Mouse (Mus musculus) heart, embryonic 15.5 days (tissue): ENCODE measurements around the gene Tpst2. TPM values are rescaled to one million over a fixed set of nuclear protein-coding genes. Genes with fewer than 3 reads are reported as not detected.

Source experiments
- ATAC-seq: fragments of 200-750 bp; cut with Nextera tagmentation; replicated peaks from 2 replicates; pipeline ENCODE4 v1.8.0; 2017; ENCODE audit warnings: low read depth, moderate TSS enrichment; ENCODE audit not compliant: insufficient number of reproducible peaks, insufficient read depth, low FRiP score
- H3K27ac ChIP-seq: fragments of 300-500 bp; sonication (generic); 2 replicates; pipeline ENCODE4 v1.5.1; 2015; ENCODE audit warnings: mild to moderate bottlenecking, inconsistent platforms
- H3K27me3 ChIP-seq: fragments of 300-500 bp; sonication (generic); 2 replicates; pipeline ENCODE4 v1.6.1; 2015; ENCODE audit warnings: inconsistent platforms
- H3K36me3 ChIP-seq: fragments of 300-500 bp; sonication (generic); 2 replicates; pipeline ENCODE4 v1.6.1; 2015; ENCODE audit warnings: mild to moderate bottlenecking, inconsistent platforms
- H3K4me1 ChIP-seq: fragments of 300-500 bp; sonication (generic); replicated peaks from 2 replicates; pipeline ENCODE4 v1.6.1; 2015; ENCODE audit warnings: inconsistent platforms
- H3K4me2 ChIP-seq: fragments of 300-500 bp; sonication (generic); 2 replicates; pipeline ENCODE4 v1.6.1; 2015; ENCODE audit warnings: inconsistent platforms, mild to moderate bottlenecking, moderate library complexity
- H3K4me3 ChIP-seq: fragments of 300-500 bp; sonication (generic); 2 replicates; pipeline ENCODE4 v1.5.1; 2015; ENCODE audit warnings: mild to moderate bottlenecking, inconsistent platforms
- H3K9ac ChIP-seq: fragments of 300-500 bp; sonication (generic); 2 replicates; pipeline ENCODE4 v1.6.1; 2015; ENCODE audit warnings: mild to moderate bottlenecking, inconsistent platforms
- H3K9me3 ChIP-seq: fragments of 300-500 bp; sonication (generic); replicated peaks from 2 replicates; pipeline ENCODE4 v1.6.1; 2016; ENCODE audit warnings: inconsistent platforms
- WGBS: fragments of 180-500 bp; shearing (Covaris S2); methylation state at CpG from one replicate; pipeline ENCODE4 v1.1.7; 2015; ENCODE audit warnings: mixed read lengths; 5-methylcytosine and 5-hydroxymethylcytosine counted together
- polyA plus RNA-seq: library from polyadenylated mRNA; unstranded; fragments of >200 nt; fragmentation: Nextera tagmentation; extraction: Ambion mirVana; gene quantifications from 2 replicates; pipeline ENCODE4 v1.2.1, GENCODE M21; 2015

Tpst2 gene
- polyA plus RNA-seq, 1 experiment from 2014 or later, result 38.5 TPM

GRCm38 (mm10) chr5:112275021-112275804 lies 1.3 kb upstream of the Tpst2 start:
- 53% methylated on average over 4 of the region's 4 CpGs for WGBS
- Histone ChIP-seq H3K27me3 (peaks cover 15% of the 10 kb centered on the region), H3K27ac (no peak overlapping the region), H3K4me2 (peak overlapping the region; percentile 82), H3K36me3 (no peaks in the 10 kb centered on the region), H3K9ac (no peak overlapping the region), H3K4me3 (peak overlapping the region; percentile 80; the same call in 1 of the 2 replicates), H3K9me3 (no peaks in the 10 kb centered on the region), H3K4me1 (peaks cover 32% of the 10 kb centered on the region)
- no peak for ATAC-seq

GRCm38 (mm10) chr5:112276907-112277348 lies 437 bp downstream of the Tpst2 start:
- Histone ChIP-seq H3K9ac (peak overlapping the region; percentile 89), H3K4me1 (peaks cover 45% of the 10 kb centered on the region), H3K27me3 (no peaks in the 10 kb centered on the region), H3K4me3 (peak overlapping the region; percentile 80), H3K27ac (peak overlapping the region; percentile 75), H3K9me3 (no peaks in the 10 kb centered on the region), H3K4me2 (peak overlapping the region; percentile 77), H3K36me3 (no peaks in the 10 kb centered on the region)
- ATAC-seq, result peak; percentile 11; the same call in 1 of the 2 replicates
- WGBS, result under 1% methylated on average over 24 of the region's 24 CpGs

GRCm38 (mm10) chr5:112277906-112278470 lies 1.5 kb downstream of the Tpst2 start:
- Histone ChIP-seq H3K27me3 (no peaks in the 10 kb centered on the region), H3K9me3 (no peaks in the 10 kb centered on the region), H3K4me1 (peaks cover 55% of the 10 kb centered on the region), H3K4me3 (peak overlapping the region; percentile 80), H3K4me2 (peak overlapping the region; percentile 77), H3K27ac (no peak overlapping the region), H3K36me3 (no peaks in the 10 kb centered on the region), H3K9ac (no peak overlapping the region)
- ATAC-seq, result no peak
- WGBS, result 79% methylated on average over 11 of the region's 11 CpGs

GRCm38 (mm10) chr5:112279181-112280021 lies 2.9 kb downstream of the Tpst2 start:
- H3K4me2 ChIP-seq, result peak overlapping the region; percentile 19
- no peaks in the 10 kb centered on the region for H3K36me3 ChIP-seq
- WGBS, result 73% methylated on average over 17 of the region's 17 CpGs
- H3K4me1 ChIP-seq, result peaks cover 69% of the 10 kb centered on the region
- no peaks in the 10 kb centered on the region for H3K9me3 ChIP-seq
- no peak for ATAC-seq
- no peak overlapping the region for H3K4me3 ChIP-seq
- no peak overlapping the region; the same call in 1 of the 2 replicates for H3K9ac ChIP-seq
- H3K27me3 ChIP-seq, result no peaks in the 10 kb centered on the region
- peak overlapping the region; percentile 74; the same call in 1 of the 2 replicates for H3K27ac ChIP-seq

GRCm38 (mm10) chr5:112280151-112280550 lies 3.7 kb downstream of the Tpst2 start:
- no peaks in the 10 kb centered on the region for H3K27me3 ChIP-seq
- H3K27ac ChIP-seq, result peak overlapping the region; percentile 74
- peak overlapping the region; percentile 19 for H3K4me2 ChIP-seq

GRCm38 (mm10) chr5:112280863-112281660 lies 4.6 kb downstream of the Tpst2 start:
- 58% methylated on average over 15 of the region's 15 CpGs for WGBS
- Histone ChIP-seq H3K4me2 (no peak overlapping the region), H3K9me3 (no peaks in the 10 kb centered on the region), H3K27me3 (no peaks in the 10 kb centered on the region), H3K4me1 (peaks cover 76% of the 10 kb centered on the region), H3K27ac (peak overlapping the region; percentile 74), H3K4me3 (no peak overlapping the region), H3K36me3 (no peaks in the 10 kb centered on the region), H3K9ac (no peak overlapping the region)
- ATAC-seq, result no peak

More at GRCm38 (mm10) chr5:112280151-112280550, 3.7 kb downstream of the Tpst2 start:
- Histone ChIP-seq H3K36me3 (no peaks in the 10 kb centered on the region), H3K4me1 (peaks cover 77% of the 10 kb centered on the region), H3K9ac (no peak overlapping the region; the same call in 1 of the 2 replicates), H3K9me3 (no peaks in the 10 kb centered on the region), H3K4me3 (no peak overlapping the region)
- 72% methylated on average over 7 of the region's 7 CpGs for WGBS
- no peak for ATAC-seq

- no peak overlapping the region for H3K4me2 ChIP-seq
- WGBS, result 71% methylated on average over 4 of the region's 4 CpGs
- H3K27ac ChIP-seq, result peak overlapping the region; percentile 74
- H3K36me3 ChIP-seq, result no peaks in the 10 kb centered on the region
- no peak overlapping the region for H3K4me3 ChIP-seq
- no peaks in the 10 kb centered on the region for H3K9me3 ChIP-seq
- no peak overlapping the region for H3K9ac ChIP-seq
- peaks cover 80% of the 10 kb centered on the region for H3K4me1 ChIP-seq
- H3K27me3 ChIP-seq, result no peaks in the 10 kb centered on the region
- ATAC-seq, result no peak
Observed at GRCm38 (mm10) chr5:112281676-112282075, 5.2 kb downstream of the Tpst2 start.

GRCm38 (mm10) chr5:112282123-112282779 lies 5.8 kb downstream of the Tpst2 start:
- Histone ChIP-seq H3K9ac (0 out of 2 replicates have a peak overlapping the region, but pooled peaks have one; percentile 5), H3K27ac (peak overlapping the region; percentile 74), H3K4me2 (no peak overlapping the region), H3K4me1 (peaks cover 83% of the 10 kb centered on the region), H3K36me3 (no peaks in the 10 kb centered on the region), H3K9me3 (no peaks in the 10 kb centered on the region), H3K27me3 (no peaks in the 10 kb centered on the region), H3K4me3 (no peak overlapping the region)
- ATAC-seq, result no peak
- WGBS, result 63% methylated on average over 6 of the region's 6 CpGs

- no peak for ATAC-seq
- no peaks in the 10 kb centered on the region for H3K27me3 ChIP-seq
- H3K27ac ChIP-seq, result peak overlapping the region; percentile 74
- H3K4me1 ChIP-seq, result peaks cover 85% of the 10 kb centered on the region
- 60% methylated on average over 9 of the region's 9 CpGs for WGBS
- no peak overlapping the region for H3K4me3 ChIP-seq
- no peaks in the 10 kb centered on the region for H3K36me3 ChIP-seq
- peak overlapping the region; percentile 17; the same call in 1 of the 2 replicates for H3K4me2 ChIP-seq
- no peak overlapping the region for H3K9ac ChIP-seq
- no peaks in the 10 kb centered on the region for H3K9me3 ChIP-seq
Observed at GRCm38 (mm10) chr5:112282780-112283482, 6.4 kb downstream of the Tpst2 start.
